Mouse (Mus musculus): ENCODE results near the gene Apoc1.

The Apoc1 gene

DNA sequence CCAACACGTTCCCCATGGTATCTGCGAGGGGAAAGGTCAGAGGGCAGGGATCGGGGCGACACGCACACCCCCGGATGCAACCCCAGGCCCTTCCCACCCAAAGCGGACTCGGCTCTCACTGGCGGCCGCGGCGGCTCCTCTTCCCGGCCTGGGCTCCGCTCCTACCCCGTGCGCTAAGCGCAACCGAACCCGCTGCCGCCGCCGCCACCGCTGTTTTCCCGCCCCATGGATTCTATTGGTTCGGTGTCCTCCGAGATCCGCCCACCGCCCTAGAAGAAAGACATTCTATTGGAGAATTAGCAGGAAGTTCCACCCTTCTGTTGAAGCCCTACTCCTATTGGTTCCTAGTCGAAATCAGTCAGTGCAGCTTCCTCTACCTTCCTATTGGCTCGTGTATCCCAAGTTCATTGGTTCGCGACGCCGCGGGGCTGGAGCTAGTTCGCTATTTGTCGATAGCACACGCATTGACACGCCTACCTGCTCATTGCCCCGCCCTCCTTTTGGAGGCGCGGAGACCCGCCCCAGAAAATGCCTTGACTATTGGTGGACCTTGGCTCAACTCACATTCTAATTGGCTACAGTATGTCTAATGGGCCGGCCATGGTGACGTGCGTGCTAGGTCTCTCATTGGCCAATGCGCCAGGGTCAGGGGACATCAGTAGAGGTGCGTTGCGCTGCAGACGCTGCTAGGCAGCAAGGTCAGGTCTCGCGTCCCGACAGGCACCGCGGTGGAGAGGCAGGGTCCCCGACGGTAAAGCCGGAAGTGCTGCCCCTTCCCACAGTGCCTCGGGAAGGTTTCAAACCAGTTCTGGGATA, 23.0 kb upstream of the Apoc1 start, which contains the start of gene Tomm40:
Tomm40 (minus strand) TSS at position 200 of the 816 bp plus-strand sequence.
- no peak for TF ChIP-seq GATA4 (IDR thresholded peaks at IDR 0.05; ENCODE audit: insufficient replicate concordance, low read length)

DNA sequence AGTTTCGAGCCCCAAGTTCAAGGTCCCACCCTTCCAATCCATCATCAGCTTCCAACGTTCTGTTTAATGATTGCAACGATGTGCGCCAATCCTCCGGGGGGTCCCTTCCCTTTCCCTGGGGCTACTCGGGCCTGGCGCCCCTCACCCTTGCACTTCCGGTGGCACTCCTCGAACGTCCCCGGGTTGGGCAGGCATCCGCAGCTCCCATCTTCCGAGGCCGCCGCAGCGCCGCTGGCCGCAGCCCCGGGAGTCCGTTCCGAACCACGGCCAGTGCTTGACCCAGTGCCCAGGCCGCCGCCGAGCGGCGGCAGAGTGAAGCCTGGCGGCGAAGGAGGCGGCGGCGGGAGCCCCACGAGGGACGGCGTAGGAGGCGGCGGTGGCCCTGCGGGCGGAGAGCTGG, 22.4 kb upstream of the Apoc1 start:
- TF ChIP-seq GATA4 (IDR thresholded peaks at IDR 0.05; ENCODE audit: insufficient replicate concordance, low read length): no peak

DNA sequence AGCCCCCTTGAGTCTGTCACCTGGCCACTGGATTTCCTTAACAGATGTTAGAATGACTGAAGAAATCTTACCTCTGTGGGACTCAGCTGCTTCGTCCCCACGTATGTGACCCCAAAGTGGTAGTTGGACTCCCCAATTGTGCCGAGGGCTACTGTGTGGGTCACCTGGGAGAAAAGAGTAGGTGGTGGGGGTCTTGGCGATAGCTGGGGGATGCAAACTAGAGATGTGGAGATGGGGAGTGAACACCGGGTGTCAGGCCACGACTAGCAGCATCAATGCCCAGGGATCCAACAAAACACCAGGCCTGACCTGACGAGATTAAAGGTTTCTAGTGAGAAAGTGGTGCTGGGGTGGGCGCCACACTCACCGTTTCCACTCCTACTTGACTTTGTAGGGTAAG, 21.1 kb upstream of the Apoc1 start:
- no peak for TF ChIP-seq GATA4 (IDR thresholded peaks at IDR 0.05; ENCODE audit: insufficient replicate concordance, low read length)

DNA sequence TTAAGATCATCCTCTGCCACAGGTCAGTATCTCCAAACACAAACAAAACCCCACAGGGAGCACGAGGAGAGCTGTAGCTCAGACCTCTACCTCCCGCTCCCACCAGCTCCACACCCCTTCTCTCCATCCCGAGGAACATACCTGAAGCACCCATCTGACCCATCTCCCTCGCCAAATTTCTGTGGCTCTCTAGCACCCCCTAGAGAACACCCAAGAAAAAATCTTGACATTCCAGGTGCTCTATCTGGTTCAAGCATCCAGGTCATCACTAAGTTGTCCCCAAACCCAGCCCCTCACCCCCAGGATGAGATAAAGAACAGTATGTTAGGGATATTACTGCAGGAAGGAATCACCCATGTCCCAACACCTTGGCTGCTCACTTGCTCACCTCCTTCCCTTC, 20.7 kb upstream of the Apoc1 start:
- TF ChIP-seq GATA4 (IDR thresholded peaks at IDR 0.05; ENCODE audit: insufficient replicate concordance, low read length): no peak

DNA sequence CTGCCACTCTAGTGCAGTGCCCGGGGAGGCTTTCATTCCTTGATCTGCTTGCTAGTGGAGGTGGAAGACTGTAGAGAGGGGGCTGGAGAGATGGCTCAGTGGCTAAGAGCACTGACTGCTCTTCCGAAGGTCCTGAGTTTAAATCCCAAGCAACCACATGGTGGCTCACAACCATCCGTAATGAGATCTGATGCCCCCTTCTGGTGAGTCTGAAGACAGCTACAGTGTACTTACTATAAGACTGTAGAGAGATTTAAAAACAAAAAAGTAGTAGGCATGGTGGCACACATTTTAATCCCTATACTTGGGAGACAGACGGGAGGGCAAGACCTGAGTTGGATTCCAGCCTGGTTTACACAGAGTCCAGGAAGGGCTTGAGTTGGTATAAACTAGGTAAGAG, 20.0 kb upstream of the Apoc1 start:
- no peak for TF ChIP-seq GATA4 (IDR thresholded peaks at IDR 0.05; ENCODE audit: insufficient replicate concordance, low read length)

DNA sequence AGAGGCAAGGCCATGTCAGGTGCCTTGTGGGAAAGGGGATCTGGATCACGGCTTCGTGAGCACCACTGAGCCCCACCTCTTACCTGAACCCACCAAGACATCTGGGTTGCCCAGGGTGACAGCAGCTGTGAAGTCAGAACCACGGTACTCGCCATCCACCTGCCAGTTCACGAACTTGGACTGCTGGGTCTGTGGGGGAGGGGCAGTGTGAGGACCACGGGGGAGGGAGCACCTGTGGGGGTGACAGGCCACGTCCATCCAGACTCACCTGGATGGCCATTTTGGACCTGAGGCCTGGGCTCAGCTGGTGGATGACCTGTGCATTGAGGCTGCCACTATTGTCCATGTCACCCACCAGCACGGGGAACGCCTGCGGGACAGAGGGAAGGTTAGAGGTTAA, 18.2 kb upstream of the Apoc1 start:
- TF ChIP-seq GATA4 (IDR thresholded peaks at IDR 0.05; ENCODE audit: insufficient replicate concordance, low read length): no peak

DNA sequence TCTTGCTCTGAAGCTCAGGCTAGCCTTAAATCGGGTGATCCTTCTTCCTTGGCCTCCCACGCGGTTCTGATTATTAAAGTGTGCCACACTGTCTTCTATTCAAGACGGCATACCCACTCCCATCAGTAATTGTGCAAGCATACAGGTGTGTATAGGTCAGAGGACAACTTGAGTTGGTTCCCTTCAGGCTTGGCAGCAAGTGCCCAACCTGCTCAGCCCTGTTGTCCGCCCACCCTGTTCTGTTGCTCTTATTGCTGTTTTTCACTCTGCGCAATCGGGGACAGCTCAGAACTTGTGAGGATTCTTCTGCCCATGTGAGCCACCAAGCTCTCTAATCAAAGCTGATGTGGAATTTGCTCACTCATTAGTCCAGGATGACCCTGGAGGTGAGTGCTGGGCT, 12.8 kb upstream of the Apoc1 start:
- TF ChIP-seq GATA4 (IDR thresholded peaks at IDR 0.05; ENCODE audit: insufficient replicate concordance, low read length): no peak

DNA sequence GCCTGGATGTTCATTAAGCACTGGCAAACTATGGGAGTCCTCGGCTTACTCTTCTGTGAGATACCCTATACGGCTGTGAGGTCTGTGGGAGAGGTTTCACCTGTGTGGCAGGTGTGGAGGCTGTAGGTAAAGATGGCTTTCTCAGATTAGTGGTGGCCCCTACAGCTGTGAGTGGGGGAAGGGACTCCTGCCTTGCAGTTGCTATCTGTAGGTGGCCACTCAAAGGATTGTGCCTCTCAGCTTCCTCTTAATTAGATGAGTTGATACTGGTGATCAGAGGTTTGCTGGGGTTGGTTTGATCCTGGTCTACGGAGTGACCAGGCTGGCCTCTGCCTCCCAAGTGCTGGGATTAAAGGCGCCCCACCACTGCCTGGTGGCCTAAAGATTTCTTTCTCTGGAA, 12.0 kb upstream of the Apoc1 start:
- no peak for TF ChIP-seq GATA4 (IDR thresholded peaks at IDR 0.05; ENCODE audit: insufficient replicate concordance, low read length)

DNA sequence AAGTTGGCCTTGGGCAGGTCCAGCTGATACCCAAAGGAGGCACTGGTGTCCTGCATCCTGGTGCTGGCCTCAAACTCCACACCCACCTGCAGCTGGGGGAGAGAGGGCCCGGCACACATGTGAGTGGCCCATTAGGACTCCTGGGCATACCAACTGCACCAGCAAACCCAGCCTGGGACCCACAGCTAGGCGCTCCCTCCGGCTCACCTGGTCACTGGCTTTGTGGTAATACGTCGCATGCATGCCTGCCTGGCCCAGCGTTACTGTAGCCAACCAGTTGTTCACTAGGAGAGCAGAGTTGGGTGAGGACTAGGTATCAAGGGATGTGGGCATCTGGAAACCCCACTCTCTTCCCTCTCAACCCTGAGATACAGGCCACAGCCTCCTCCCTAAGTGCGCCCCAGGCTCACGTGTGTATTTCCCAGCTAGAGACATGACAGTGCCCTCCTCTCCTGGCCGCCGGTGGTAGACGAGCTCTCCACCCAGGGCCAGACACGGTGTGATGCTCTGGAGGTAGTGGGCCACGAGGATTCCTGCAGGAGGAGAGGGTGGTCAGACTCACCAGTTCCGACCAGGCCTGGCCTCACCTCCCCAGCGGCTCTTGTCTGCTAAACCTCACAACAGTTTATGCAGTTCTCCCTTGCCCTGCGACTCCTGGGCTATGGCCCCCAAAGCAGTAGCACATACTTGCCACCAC, 10.5 kb upstream of the Apoc1 start:
- TF ChIP-seq GATA4 (IDR thresholded peaks at IDR 0.05; ENCODE audit: insufficient replicate concordance, low read length): no peak

DNA sequence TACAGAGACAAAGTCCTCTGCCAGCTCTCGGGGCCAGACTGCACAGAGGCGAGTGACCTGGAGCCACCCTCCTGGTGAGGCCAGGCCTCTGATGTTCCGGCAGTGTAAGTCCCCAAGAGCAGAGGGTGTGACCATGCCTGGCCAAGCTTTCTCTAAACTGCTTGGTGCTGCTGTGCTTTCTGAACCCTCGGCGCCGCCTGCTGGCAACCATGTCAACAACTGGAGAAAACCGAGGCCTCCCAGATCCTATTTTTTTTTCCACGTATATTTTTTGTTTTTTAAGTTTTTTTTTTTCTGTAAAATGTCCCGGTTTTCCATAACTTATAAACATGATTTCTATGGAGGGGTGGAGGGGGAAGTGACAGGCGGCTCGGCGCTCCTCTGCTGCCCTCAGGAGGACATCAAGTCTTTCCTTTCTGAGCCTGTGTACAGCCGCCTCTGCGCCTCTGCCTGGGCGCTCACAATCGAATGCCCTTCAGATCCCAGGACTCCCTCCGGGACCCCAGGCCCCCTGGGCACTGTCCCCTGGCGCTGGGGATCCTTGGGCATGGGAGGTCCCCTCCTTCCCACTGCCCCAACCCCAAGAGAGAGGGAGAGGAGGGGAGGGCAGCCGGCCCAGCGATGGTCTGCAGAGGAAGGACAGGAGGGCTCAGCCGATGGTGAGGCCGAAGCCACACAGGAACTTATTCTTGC, 8.8 kb upstream of the Apoc1 start:
- no peak for TF ChIP-seq GATA4 (IDR thresholded peaks at IDR 0.05; ENCODE audit: insufficient replicate concordance, low read length)

DNA sequence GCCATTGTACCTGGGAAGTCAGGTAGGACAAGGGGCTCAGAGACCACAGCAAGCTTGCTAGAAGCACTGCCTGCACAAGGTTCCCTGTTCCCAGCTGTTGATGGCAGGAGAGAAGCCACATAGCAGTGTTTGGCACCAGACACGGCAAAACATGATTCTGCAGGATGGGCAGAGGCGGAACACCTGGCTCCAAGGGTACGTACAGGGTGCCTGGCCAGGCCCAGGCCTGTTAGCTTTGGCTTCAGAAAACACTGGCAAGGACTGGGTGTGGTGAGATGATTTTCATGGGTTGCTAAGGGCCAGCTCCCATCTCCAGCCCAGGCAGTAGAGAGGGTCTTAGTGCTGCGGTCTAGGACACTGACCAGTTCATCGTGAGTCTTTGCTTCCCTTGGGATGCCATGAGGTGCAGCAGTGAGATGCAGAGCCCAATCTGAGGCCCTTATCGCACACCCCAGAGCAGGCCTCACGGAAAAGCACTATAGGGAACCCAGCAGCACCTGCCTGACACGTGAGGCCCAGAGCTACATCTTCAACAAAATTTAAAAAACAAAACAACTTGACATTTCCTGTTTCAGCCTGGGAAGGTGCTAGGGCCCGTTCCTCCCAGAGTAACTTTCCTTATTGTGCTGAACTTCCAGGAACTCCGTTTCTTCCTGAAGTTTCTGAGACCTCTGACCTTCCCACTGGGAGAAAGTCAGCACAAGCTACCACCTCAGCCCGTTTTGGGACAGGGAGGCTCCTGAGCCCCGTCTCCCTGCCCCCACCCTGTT, 8.0 kb upstream of the Apoc1 start:
- no peak; the same call in 1 of the 2 replicates for TF ChIP-seq GATA4 (IDR thresholded peaks at IDR 0.05; ENCODE audit: insufficient replicate concordance, low read length)

DNA sequence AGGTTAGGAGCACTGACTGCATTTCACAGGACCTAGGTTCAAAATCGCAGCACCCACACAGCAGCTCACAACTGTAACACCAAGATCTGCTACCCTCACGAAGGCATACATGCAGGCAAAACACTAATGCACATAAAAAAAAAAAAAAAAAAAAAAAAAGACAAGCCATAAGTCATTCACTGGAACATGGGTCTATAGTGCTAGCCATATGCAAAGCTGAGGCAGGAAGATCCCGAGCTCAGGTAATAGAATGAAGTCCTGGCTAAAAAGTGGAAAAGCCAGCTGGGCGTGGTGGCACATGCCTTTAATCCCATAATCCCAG, 7.3 kb upstream of the Apoc1 start:
- TF ChIP-seq GATA4 (IDR thresholded peaks at IDR 0.05; ENCODE audit: insufficient replicate concordance, low read length): no peak

DNA sequence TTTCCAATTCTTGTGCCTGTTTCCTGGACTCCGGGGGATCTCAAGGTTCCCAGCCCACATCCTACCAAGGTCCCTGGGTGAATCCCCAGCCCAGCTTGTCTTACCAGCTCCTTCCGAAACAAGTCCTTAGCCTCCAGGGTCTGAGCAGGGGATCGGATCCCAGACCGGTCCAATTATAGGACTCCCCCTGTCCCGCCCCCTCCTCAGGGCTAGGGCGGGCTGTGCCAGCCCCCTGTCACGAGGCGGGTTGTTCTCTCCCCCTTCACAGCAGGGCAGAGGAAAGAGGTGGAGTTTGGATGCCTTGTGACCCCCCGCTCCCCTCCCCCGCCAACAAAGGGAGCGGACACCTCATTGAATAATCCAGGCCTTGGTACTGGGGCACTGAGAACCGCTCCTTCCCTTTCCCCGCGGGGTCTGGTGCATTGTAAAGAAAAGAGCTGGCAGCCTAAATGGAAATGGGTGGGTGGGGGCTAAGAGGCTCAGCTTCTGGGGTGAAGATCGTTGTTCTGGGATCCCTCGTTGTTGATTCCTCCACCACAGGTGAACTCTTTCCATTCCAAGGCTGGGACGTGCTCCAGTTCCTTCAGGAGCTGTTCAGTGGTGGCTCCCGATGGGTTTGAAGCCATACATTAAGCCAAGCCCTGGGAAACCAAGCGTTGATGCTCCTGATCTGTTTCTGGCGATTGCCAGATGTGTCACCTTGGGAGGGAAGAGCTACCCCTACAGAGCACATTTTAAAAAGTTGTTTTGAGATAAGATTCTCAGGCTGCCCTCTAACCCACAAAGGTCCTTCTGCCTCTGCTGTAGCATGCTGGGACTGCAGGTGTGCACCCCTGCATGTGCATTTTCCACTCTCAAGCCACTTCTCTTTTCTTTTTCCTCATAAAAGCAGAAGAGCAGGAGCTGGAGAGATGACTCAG, 6.7 kb upstream of the Apoc1 start, which contains the start of gene Apoe:
Apoe (minus strand) TSS at position 282 of the 920 bp plus-strand sequence.
- no peak; the same call in 1 of the 2 replicates for TF ChIP-seq GATA4 (IDR thresholded peaks at IDR 0.05; ENCODE audit: insufficient replicate concordance, low read length)
